Mouse (Mus musculus) thymus, postnatal 0 days (tissue): ENCODE data around the gene AW011738. TPM values are rescaled to one million over a fixed set of nuclear protein-coding genes. Genes with fewer than 3 reads are reported as not detected.
A peak's percentile ranks its signal among the peaks of the same experiment; 100 is the strongest.

Experiments
- DNase-seq: peaks from one replicate; pipeline ENCODE4 v3.0.0-alpha.2; 2015; ENCODE audit warnings: low spot score
- polyA plus RNA-seq: library from polyadenylated mRNA; unstranded; fragments of >200 nt; fragmentation: Nextera tagmentation; extraction: Ambion mirVana; gene quantifications from 2 replicates; pipeline ENCODE4 v1.2.1, GENCODE M21; 2015

AW011738 gene
- 11.4 and 11.9 TPM in 2 replicates for polyA plus RNA-seq

GRCm38 (mm10) chr4:156203001-156203412 is at the start of gene AW011738:
TSS of gene AW011738 (plus strand) at chr4:156203304.
- peak; percentile 86 for DNase-seq

- DNase-seq, result no peak
Observed at GRCm38 (mm10) chr4:156154771-156155170, 48.3 kb upstream of the AW011738 start.

DNA sequence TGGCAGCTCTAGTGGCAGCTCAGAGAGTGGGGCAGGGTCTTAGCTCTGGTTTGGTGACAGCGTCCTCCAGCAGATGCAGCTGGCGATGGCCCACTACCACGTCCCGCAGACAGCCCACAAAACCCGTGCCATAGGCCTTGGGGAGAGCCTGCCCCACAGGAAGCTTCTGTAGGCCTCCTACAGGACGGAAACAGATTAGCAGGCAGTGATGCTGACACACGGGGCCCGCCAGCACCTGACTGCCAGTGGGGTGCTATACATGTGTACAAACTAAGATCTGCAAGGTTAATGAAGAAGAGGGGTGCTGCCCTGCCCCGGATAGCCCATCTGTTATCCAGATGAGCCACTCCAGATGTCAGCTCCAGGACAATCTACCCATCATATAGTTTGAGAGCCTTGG is 36.6 kb upstream of the AW011738 start:
- peak; percentile 21 for DNase-seq

GRCm38 (mm10) chr4:156168611-156169010 is 34.5 kb upstream of the AW011738 start:
- DNase-seq, result no peak

DNA sequence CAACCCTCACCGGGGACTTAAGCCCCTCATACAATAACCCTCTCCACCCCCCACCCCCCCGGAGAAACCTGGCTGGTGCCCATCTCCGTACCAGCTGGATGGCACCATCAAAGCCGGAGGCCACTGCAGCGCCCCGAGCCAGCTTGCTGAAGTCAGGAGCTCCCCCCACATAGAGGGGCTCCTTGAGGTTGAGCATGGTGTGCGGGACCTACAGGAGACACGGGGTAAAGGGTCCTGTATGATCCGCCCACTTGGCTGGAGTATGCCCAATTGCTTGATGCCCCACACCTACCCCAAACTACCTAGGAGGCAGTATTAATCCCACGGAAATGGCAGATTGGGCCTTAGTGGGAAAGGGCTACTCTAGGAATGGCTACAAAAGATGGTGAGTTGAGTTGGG is 34.0 kb upstream of the AW011738 start:
- no peak for DNase-seq

- no peak for DNase-seq
Observed at GRCm38 (mm10) chr4:156171828-156172227, 31.3 kb upstream of the AW011738 start.

- no peak for DNase-seq
Observed at GRCm38 (mm10) chr4:156177630-156178029, 25.5 kb upstream of the AW011738 start.

DNA sequence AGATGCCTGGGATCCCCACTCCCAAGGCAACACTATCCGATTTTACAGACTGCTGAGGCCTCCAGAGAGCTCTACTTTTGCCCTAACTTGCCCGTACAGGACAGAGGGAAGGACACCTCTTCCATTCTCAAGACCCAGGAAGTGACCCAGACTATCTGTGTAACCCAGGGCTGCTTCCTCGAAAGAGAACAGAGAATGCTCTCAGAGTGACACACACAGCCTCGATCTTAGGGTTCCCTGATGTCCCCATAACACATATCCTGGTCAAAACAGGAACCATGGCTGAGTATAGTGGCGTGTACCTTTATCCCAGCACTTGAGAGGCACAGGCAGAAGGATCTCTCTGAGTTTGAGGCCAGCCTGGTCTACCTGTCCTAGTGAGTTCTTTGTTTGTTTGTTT is 19.4 kb upstream of the AW011738 start:
- no peak for DNase-seq

GRCm38 (mm10) chr4:156184291-156184954 is 18.7 kb upstream of the AW011738 start:
- no peak for DNase-seq

GRCm38 (mm10) chr4:156185456-156185949 is 17.6 kb upstream of the AW011738 start:
- no peak for DNase-seq

- no peak for DNase-seq
Observed at GRCm38 (mm10) chr4:156185950-156186850, 16.9 kb upstream of the AW011738 start.

DNA sequence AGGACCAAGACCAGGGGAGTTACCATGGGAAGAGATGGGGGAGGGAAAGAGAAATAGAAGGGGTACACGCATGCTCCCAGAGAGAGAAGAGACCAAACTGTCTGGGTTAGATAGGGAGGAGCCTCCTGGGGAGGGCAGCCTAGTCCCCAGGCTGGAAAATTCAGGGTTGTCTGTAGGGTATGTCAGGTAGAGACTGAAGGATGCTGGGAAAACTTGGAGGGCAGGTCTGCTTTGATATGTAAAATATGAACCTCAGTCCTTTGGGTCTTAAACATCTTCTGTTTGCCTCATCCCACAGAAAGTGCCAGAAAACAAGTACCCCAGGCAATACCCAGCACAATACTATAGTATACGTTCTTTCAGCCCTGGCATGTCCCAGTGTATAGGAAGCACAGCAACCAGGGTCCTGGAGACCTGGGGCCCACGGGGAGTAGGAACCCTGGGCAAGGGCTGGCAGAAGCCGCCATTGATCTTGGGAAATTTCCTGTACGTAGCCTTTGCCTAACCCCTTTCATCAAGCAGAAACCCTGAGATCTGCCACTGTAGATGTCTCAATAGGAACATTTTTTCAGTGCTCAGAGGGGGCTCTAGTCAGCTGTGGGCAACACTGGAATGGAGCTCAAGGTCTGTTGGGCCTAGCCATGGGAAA is 14.8 kb upstream of the AW011738 start:
- DNase-seq, result no peak

DNA sequence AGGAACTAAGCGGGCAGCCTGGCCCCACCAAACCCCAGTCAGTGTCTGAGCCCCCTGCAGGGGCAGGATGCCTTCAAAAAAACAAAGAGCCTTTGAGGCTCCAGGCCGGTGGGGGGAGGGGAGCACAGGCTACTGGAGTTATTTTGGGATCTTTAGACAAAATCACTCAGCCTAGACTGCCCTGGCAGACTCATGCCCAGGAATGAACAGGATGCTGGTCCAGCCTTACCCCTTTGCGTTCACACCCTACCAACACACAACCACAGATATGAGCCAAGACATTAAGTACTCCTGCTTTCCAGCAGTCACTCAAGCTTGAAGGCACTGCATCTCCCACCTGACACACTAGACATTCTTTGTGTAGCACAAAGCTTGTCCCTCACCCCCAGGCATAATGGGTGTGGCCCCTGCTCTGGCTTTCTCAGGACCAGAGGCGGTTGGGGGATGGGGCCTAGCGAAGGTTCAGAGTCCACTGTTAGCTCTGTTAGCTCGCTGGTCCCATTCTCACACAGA is 14.2 kb upstream of the AW011738 start:
- DNase-seq, result no peak

DNA sequence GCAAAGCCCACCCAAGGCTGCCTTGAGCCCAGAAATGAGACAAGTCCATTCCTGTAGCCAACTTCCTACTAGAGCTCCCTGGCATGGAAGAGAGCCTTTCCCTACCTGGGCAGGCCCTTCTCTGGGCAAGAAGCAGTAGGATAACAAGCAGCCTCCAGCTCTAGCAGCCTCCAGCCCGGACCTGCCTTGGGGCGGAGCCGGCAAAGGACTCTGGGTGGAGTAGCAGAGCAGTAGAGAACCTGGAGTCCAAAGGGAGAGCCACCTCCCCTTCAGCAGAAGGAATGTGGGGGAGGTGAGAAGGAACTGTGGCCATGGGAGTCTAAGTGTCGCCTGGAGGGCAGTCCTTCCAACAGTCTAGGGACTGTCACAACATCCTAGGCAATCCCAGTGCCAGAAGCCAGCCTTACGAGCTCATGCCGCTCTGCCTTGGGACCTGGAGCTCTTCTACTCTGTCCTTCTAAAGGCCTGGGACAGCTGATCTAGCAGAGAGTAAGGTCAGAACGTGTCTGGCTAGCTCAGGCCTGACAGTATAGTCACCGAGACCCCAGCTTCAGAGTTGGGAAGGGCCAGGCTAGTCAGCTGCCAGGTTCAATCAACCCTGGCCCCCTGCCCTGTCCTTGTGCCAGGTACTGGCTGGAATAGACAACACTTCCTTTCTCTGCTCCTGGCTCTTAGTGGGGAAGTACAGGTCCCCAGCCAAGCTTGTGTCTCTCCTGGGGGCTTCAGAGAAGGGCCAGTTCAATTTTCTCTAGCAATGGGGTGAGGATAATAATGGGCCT is 10.5 kb upstream of the AW011738 start:
- DNase-seq, result no peak

GRCm38 (mm10) chr4:156193200-156193590 is 9.9 kb upstream of the AW011738 start:
- DNase-seq, result no peak

DNA sequence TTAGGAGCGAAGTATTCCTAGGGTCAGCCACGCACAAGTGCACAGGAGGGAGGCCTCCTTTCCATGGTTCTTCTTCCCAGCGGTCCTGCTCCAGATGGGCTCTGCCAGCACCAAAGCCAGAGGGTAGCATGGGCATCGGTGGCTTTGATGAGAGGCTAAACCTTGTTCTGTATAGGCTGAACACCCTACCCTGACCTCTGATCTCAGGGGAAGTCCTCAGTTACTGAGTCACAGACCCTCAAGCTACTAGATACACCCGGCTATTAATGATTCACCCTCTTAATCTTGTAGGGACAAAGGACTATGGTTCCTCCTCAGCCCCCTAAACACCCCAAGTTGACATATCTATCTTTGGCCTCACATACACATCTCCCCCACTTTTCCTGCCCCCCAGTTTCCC is 9.2 kb upstream of the AW011738 start:
- no peak for DNase-seq

DNA sequence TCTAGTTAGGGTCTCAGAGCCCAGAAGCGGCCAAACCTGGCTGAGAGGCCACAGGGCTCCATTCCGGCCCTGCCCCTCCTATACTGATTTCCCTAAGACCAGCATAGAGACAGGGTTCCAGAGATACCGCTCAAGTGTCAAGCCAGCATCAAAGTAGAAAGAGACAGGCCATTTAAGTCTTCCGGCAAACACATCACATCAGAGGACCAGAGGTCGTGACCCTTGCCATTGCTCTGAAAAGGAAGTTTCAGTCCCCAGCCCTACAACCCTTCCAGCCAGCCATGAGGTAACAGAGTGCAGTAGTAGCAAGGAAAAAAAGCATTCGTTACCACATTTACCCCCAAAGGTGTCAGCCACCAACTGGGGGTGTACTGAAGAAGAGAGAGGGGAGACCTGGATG is 8.8 kb upstream of the AW011738 start:
- no peak for DNase-seq

DNA sequence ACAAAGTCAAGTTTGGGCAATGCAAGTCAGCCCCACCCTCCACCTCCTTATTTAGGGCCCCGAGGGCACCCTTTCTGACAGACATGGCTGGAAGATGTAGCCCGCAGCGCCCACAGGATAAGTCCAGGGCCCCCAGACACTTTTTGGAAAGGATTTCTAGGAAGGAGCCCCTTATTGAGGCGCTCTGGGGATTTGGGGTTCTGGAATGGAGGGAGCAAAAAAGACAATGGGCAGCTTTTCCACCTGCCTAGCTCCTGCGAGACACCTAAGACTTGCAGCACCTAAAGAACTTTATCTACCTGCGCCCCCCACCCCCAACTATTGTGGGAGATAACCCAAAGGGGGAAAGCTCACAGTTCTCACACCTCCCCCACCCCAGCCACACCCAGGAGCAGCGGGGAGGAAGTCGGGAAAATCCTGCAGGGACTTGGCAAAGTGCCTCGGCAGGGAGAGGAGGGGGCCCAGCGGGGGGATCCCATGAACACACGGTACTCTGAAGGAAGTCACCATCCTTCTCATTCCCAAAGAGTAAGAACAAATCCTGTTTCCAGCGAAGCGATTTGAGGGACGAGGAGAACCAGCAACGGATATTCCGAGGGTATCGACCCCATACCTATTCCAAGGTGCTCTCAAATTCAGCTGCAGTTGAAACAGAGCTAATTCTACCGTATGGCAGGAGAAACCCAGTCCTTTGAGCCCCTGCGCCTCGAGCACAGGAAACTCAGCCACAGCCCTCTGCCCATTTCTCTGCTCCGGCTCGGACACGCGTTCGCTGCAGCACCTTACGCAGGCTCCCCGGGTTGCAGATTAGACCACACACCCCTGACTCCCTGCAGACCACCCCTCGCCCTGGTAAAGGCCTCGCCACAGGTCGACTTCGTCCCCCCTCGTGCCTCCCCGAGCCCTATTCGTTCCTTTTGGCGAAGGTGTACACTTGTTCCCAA is 6.9 kb upstream of the AW011738 start:
- DNase-seq, result peak; percentile 16

DNA sequence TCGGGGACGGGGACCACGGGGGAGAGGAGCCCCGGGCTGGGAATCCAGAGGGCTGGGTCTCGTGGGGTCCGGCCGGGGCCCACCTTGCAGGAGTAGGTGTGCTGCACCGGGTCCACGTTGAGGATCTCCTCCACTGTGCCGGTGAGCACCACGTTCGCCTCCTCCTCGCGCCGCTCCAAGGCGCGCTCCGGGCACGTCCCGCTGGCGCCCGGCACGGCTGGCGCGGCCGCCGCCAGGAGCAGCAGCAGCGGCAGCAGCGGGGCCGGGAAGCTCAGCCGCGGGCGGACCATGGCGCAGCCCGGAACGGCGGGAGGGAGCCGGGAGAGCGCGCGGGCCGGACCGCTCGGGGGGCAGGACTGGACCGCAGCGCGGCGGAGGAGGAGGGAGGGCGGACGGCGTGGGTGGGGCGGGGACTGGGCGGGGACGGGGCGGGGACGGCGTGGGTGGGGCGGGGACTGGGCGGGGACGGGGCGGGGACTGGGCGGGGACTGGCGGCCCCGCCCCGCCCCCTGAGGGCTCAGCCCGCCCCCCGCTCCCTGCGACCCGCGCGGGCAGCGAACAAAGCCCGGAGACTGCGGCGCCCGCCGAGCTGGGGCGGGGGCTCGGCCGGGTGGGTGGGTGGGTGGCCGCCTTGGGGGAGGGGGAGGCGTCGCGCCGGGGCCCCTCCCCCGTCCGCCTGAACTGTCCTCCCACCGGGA is 5.8 kb upstream of the AW011738 start, which contains the start of gene Agrn:
Gene Agrn (minus strand): TSS at position 358 of the 698 bp plus-strand sequence.
- DNase-seq, result peak; percentile 67
